Mouse (Mus musculus): ENCODE measurements around the gene Depdc7. TPM values are rescaled to one million over a fixed set of nuclear protein-coding genes. Genes with fewer than 3 reads are reported as not detected.

Gene Depdc7
- polyA plus RNA-seq, 1 experiment from 2014 or later = 3.4 TPM

DNA sequence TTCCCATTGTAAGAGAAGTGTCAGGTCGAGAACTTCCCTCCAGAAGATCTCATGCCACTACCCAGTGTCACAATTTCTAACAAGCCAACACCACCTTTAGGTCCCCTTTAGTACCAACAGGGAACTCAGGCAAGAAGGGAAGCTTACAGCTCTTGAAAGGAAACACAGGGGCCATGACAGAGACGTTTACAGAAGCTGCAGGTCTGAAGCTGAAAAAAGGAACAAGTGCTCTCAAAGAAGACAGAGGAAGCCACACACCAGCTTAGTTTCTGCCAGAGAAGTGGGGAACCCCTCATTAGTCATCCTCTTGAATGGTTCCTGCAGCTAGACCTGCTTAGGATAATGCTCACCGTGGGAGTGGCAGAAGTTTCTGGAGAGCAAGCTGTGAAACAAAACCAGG lies 55.4 kb downstream of the Depdc7 start:
- WGBS = 73% methylated on average over 3 of the region's 3 CpGs
- peaks cover 6% of the 10 kb centered on the region; the same call in 1 of the 2 replicates for H3K4me1 ChIP-seq
- ATAC-seq (ENCODE audit: low FRiP score, low read depth) = no peak
- no peaks in the 10 kb centered on the region for H3K9me3 ChIP-seq
- no peak overlapping the region for H3K4me3 ChIP-seq
- no peaks in the 10 kb centered on the region for H3K27me3 ChIP-seq
- peaks cover 17% of the 10 kb centered on the region for H3K36me3 ChIP-seq
- H3K9ac ChIP-seq (replicated peaks) = no peak overlapping the region
- H3K4me2 ChIP-seq (replicated peaks) = no peak overlapping the region
- no peak overlapping the region for H3K27ac ChIP-seq (replicated peaks)

DNA sequence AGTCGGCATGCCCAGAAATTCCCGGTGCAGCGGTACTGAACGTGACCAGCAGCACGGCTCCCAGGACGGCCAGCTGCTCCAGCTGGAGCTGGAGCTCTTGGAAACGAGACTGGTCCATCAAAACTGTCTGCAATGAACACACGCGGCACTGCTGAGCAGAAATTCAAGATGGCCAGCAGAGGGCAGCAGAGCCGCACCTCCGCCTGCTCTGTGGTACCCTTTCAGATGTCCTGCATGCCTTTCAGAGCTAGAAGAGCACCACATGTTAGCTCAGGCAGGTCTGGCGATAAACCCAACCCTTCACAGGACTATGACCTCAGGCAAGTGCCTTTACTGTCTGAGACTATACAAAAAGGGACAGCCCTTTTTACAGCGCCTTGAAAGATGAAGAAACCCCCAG lies 57.3 kb downstream of the Depdc7 start:
- peaks cover 36% of the 10 kb centered on the region for H3K36me3 ChIP-seq
- H3K4me2 ChIP-seq (replicated peaks) = no peak overlapping the region
- H3K27me3 ChIP-seq = no peaks in the 10 kb centered on the region
- WGBS = 10% methylated on average over 13 of the region's 13 CpGs
- no peak overlapping the region for H3K9ac ChIP-seq (replicated peaks)
- peak; percentile 89 for ATAC-seq (ENCODE audit: low FRiP score, low read depth)
- H3K27ac ChIP-seq (replicated peaks) = no peak overlapping the region
- H3K4me3 ChIP-seq = no peak overlapping the region
- H3K4me1 ChIP-seq = peaks cover 6% of the 10 kb centered on the region; the same call in 1 of the 2 replicates
- H3K9me3 ChIP-seq = no peaks in the 10 kb centered on the region

DNA sequence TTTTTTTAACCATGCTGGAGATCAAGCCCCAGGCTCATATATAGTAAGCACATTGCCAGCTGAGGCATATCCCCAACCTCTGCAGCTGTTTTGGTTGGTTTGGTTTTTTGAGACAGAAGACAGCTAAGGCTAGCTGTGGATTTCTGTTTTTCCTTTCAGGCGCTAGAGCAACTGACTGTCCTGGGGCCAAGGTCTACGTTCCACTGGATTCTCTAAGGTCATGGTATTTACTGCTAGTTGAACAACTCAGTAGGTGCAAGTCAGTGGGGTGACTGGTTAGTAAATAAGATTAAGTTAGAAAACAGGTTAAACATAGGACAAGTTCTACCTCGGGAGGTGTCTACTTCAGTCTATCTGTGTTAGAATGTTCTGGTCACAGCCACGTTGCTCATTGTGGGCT lies 57.9 kb downstream of the Depdc7 start:
- 92% methylated on average over 4 of the region's 4 CpGs for WGBS
- peaks cover 39% of the 10 kb centered on the region for H3K36me3 ChIP-seq
- no peak for ATAC-seq (ENCODE audit: low FRiP score, low read depth)
- no peaks in the 10 kb centered on the region for H3K27me3 ChIP-seq
- no peak overlapping the region for H3K4me2 ChIP-seq (replicated peaks)
- no peak overlapping the region for H3K9ac ChIP-seq (replicated peaks)
- H3K27ac ChIP-seq (replicated peaks) = no peak overlapping the region
- H3K4me1 ChIP-seq = peaks cover 6% of the 10 kb centered on the region; the same call in 1 of the 2 replicates
- no peaks in the 10 kb centered on the region for H3K9me3 ChIP-seq
- no peak overlapping the region for H3K4me3 ChIP-seq

DNA sequence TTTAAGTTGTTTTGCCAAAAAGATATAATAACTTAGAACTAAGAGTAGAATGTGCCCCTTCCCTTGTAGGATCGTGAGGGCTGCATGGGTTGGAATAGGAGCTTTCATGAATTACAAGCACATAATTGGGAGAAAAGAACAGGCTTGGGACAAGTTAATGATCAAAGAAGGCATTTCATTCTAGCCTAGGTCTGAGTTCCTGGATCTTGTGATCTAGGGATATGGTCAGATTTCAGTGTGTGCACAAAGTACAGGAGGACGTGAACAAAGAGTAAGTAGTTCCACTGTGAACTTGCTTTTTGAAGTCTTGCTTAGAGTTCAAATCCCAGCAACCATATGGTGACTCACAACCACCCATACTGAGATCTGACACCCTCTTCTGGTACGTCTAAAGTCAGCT lies 65.4 kb downstream of the Depdc7 start:
- H3K9me3 ChIP-seq = no peaks in the 10 kb centered on the region
- H3K27me3 ChIP-seq = no peaks in the 10 kb centered on the region
- peaks cover 36% of the 10 kb centered on the region for H3K36me3 ChIP-seq
- no peak overlapping the region for H3K9ac ChIP-seq (replicated peaks)
- ATAC-seq (ENCODE audit: low FRiP score, low read depth) = no peak
- H3K27ac ChIP-seq (replicated peaks) = no peak overlapping the region
- no peak overlapping the region for H3K4me2 ChIP-seq (replicated peaks)
- H3K4me3 ChIP-seq = no peak overlapping the region
- 85% methylated on average over 3 of the region's 3 CpGs for WGBS
- H3K4me1 ChIP-seq = no peaks in the 10 kb centered on the region

Other genes with a start within 250 kb of the Depdc7 start
- gene Hipk3, start 248.4 kb downstream of the Depdc7 start, polyA plus RNA-seq (2016; fragmentation: Nextera tagmentation; extraction: Ambion mirVana) = 9.4 and 11.3 TPM in 2 replicates
- 112 and 116 TPM in 2 replicates for gene Cstf3, start 152.4 kb downstream of the Depdc7 start, polyA plus RNA-seq (2016; fragmentation: Nextera tagmentation; extraction: Ambion mirVana)
- 68.4 and 73.4 TPM in 2 replicates for gene Tcp11l1, start 30.7 kb downstream of the Depdc7 start, polyA plus RNA-seq (2016; fragmentation: Nextera tagmentation; extraction: Ambion mirVana)
- not detected in 2 replicates for gene Pin1rt1, start 26.5 kb downstream of the Depdc7 start, polyA plus RNA-seq (2016; fragmentation: Nextera tagmentation; extraction: Ambion mirVana)
- gene Qser1, start 73.9 kb upstream of the Depdc7 start, polyA plus RNA-seq (2016; fragmentation: Nextera tagmentation; extraction: Ambion mirVana) = 11.0 and 12.9 TPM in 2 replicates
- gene Prrg4, start 107.0 kb upstream of the Depdc7 start, polyA plus RNA-seq (2016; fragmentation: Nextera tagmentation; extraction: Ambion mirVana) = 0.43 and 0.73 TPM in 2 replicates
- 8.5 and 8.9 TPM in 2 replicates for gene Ccdc73, start 124.9 kb upstream of the Depdc7 start, polyA plus RNA-seq (2016; fragmentation: Nextera tagmentation; extraction: Ambion mirVana)

All from midbrain, embryonic 12.5 days (tissue).